Mouse (Mus musculus) activated CD4-positive, CD25-positive, alpha-beta regulatory T cell, adult 4 months (primary cell): Measurements from ENCODE around the gene Fam171a2. TPM values are rescaled to one million over a fixed set of nuclear protein-coding genes. Genes with fewer than 3 reads are reported as not detected.
"Not testable (repeated sequence)": the region's sequence is repeated elsewhere in the genome, so short reads cannot be mapped to it uniquely, and the experiment has no call there.

Source experiments
- ATAC-seq: one replicate; pipeline ENCODE4 v1.8.0; 2017
- polyA plus RNA-seq, 2 experiments: library from polyadenylated mRNA; unstranded; fragments of 100-300 nt; shearing (Covaris generic); gene quantifications; one replicate each; pipeline ENCODE4 v1.2.1; 2017

Gene Fam171a2
- polyA plus RNA-seq, 2 experiments from 2014 or later: not detected

DNA sequence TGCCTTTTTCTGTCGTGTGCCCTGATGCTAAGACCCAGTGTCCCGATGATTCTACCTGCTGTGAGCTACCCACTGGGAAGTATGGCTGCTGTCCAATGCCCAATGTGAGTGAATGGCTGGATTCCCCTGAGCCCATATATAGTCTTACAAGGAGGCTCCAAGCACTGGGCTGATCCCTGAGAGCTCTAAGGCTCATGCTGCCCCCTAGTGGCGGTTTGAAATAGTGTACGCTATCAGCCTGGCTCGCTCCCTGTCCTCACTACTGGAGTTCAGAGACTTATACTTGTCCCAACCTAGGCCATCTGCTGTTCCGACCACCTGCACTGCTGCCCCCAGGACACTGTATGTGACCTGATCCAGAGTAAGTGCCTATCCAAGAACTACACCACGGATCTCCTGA is 13.1 kb downstream of the Fam171a2 start:
- peak; percentile 38 for ATAC-seq

GRCm38 (mm10) chr11:102433866-102434265 is 13.6 kb downstream of the Fam171a2 start:
- ATAC-seq: no peak

GRCm38 (mm10) chr11:102432896-102433295 is 14.6 kb downstream of the Fam171a2 start:
- no peak for ATAC-seq

DNA sequence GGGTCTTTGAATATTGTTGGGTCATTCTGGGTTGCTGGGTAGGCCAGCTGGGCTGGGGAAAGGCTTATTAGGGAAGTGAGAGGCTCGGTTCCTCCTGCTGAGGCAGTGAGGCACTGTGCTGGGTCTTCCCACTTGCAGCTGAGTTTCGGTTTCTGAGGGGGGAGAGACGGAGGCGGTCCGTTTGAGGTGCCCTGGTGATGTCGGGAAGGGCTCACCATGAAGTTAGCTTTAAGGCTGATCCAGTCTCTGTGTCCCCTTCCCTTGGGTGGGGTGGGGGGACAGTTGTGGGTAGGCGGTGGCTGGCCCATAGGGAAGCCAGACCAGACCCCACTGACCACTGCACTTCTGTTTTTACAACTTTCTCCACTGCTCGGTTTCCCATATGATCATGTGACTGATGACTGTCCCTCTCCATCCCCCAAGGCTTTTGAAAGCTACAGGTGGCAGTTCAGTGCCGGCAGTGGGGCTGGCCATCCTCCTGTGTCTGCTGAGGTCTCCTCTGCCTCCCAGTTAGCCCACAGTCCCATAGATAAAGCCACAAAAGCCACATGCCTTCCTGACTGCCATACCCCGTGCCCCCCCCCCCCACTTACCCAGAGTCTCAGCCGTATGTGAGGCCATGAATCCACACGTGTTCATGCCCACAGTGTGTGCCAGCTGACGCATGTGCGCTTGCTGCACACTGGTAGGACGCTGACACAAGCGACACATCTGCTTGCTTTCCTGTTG is 15.2 kb downstream of the Fam171a2 start:
- ATAC-seq: peak; percentile 26

GRCm38 (mm10) chr11:102431728-102432114 is 15.8 kb downstream of the Fam171a2 start:
- ATAC-seq: no peak

DNA sequence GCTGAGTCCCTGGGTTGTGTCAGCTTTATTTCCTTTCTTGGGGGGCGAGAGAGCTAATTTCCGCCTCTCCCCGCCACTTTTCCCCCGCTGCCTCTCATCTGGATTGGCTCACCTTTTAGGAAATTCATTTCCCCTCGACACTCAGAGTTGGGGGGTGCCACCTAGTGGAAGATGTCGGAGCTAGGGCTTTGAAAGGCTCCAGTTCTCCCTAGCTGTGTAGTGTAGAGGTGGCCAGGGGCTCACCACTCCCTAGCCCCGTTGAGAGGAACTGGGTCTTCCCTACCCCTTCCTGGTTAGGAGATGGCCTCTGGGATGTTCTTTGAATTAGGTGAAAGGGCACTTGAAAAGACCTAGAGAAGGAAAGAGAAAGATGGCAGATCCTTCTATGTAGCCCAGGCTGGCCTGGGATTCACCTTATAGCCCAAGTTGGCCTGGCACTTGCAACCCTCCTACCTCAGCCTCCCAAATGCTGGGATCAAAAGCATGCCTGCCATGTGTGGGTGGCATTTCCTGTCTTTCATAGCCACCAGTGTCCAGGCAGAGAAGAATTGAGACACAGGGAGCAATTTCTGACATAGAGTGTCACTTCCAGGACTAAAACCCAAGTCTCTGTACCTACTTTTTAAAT is 16.4 kb downstream of the Fam171a2 start:
- peak; percentile 45 for ATAC-seq

DNA sequence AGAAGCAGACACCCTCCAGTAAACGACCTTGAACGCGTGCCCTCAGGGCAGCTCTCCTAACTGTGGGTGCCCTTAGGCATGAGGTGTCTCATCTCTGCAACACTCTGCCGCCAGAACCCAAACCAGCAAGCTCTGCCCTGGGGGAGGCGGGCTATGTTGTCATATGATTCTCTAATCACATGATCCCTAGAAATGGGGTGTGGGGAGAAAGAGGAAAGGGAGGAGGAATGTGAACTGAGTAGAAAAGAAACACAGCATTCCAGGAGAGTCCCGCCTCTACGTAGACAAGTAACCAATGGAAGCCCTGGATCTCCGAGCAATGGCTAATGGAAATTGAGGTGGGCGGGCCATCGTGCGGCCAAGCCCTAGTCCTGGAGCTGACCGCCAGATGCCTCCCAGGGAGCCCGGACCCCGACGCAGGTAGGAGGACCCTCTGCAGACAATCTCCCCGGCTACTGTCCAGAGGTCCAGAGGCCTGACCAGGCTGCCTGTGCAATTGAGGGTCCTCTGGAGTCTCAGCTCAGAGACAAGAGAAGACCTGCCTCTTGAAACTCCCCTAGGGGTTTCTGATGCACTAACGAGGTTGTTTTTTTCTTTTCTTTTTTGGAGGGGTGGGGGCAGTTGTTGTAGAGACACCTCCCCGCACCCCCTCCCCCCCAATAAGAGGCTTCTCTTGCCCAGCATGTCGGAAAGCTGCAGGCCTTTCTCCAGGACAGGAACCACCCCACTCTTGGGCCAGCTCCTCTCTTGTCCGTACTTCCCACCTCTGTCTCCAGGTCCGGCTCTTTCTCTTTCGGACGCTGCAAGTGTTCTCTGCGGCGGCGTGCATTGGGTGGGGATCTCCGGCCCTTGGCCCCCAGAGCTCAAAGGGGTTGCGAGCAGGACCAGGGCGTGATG is 17.1 kb downstream of the Fam171a2 start, which contains the start of gene Grn:
Gene Grn, plus strand, starts transcription at position 195 of the 897 bp plus-strand sequence.
- ATAC-seq: peak; percentile 71

DNA sequence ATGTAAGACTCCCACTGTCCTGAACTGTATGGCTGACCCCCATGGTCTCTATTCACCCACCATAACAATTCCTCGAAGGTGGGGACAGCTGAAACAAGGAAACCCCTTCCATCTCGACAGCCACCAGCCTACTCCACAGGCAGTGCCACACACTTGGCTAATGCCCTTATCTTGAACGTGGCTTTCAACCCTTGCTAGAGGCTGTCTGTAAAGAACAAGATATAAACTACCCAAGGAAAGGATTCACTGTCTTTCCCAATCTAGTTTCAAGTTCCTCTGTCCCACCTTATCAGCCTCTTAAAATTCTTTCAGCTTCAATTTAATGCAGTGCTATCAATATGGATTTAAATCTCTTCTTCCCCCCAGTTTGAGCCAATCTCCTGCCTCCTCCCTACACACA is 17.9 kb downstream of the Fam171a2 start:
- no peak for ATAC-seq

- no peak for ATAC-seq
Measured at GRCm38 (mm10) chr11:102428981-102429540, 18.4 kb downstream of the Fam171a2 start.

DNA sequence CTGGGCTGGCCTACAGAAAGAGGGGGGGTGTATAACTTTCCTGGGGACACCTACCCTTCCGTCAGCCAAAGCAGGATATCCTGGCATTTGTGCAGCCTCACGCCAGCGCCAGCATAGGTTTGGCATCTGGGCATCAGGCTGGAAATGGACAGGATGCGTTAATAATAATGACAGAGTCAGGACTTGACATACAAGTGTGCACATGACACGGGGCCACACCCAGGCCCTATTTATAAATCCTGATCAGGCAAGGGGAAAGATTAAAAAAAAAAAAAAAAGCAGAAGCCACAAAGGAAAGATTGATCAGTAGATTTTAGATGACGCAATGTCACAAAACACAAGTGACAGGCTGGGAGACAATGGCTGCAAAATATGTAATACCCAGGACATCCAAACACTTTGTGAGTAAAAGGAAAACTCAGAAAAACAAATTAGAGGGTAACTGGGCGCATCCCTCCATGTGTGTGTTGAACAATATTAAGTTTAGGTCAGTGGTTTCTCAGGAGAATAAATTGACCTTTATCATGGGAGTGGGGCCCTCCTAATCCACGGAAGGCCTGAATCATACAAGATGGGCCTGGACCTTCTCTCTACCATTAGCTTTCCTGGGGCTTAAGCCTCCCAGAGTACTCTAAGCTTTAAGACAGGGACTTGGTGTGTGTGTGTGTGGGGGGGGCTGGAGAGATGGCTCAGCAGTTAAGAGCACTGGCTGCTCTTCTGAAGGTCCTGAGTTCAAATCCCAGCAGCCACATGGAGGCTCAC is 21.7 kb downstream of the Fam171a2 start:
- ATAC-seq: no peak

DNA sequence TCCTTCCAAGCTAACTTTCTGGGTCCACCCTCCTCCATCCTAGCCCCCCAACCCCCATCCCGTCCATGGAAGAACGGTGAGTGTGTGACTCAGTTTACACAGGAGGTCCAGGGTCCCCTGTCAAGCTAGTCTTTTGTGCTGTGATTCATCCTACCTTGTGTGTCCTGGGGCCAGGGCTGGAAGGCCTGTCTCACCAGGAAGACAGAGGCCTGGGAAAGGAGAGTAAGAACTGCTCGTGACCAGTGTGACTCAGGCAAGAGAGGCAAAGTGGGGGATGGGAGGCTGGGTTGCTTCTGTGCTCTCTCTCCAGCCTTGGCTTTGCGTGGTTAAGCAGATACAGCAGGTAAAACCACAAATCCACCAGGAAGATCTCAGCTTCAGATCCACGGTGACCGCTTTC is 22.8 kb downstream of the Fam171a2 start:
- no peak for ATAC-seq

DNA sequence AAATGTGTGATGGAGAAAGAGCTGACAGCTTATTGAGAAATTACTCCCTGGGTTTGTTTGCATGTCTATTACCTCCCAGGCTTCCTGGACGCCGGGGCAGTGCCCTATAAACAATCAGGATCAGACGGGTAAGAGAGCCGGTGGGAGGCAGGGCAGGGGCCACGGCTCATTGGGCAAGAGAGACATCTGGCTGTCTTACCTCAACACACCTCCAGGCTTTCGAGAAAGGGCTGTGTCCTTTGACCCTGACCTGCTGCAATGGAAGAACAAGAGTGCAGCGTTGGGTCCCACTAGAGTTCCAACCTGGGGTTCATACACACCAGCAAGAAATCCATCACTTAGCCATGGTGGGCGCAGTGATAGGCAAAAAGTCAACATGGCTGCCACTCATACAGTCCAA is 25.9 kb downstream of the Fam171a2 start:
- ATAC-seq: no peak

DNA sequence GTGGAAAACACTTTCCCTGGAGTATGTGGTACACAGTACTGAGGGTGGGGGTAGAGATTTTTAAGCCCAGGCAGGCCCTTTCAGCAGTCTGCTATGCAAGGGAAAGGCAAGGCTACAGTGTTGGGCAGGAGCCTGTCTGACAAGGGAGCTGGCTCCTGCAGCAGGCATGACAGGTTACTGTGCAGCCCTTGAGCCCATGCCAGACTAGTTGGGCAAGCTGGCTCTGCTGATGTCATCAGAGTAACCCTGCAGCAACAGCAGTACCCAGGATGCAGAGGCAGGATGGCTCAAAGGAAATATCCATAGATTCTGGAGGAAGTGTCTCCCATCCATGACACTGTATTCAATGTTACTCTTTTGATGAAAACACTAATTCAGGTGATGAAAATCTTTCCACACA is 28.6 kb downstream of the Fam171a2 start:
- no peak for ATAC-seq

DNA sequence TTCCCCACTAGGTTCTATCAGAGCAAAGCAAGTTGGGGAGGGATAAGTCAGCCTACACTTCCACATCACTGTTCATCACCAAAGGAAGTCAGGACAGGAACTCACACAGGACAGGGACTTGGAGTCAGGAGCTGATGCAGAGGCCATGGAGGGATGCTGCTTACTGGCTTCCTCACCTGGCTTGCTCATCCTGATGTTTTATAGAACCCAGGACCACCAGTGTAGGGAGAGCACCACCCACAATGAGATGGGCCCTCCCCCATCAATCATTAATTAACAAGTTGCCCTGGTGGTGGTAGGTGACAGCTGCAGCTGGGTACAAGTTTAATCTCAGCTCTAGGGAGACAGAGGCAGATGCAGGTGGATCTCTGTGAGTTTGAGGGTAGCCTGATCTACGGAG is 30.3 kb downstream of the Fam171a2 start:
- ATAC-seq: no peak

DNA sequence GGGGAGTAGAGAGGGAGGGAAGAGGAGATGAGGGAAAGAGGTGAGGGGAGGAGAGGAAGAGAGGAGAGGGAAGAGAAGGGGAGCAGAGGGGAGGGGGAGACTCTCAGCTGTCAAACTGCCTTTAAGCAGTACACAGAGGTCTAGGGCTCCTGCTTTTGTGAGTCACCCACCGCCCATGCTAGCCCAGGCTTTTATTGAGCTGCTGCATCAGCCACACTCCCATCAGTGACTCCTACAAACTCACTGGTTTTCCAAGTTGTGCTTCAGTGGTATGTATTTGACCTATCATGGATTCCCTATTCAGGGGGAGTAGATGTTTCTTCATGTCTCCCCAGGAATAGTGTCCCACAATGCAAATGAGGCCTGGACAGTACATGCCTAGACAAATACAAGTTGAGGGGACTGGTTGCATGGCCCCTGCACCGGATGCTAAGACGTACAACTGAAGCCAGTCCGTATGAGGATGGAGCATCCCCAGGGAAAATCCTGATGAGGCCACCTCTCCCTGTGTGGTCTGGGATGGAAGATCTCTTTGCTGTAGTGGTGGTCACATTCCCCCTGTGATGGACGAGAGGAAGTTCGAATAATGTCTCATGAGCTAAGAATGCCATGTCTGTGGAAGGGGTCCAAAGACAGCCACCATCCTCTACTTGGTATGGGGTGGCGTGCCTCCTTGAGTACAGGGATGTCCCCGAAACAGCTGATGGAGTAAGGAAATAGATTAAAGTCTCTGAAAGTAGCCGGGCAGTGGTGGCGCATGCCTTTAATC is 32.3 kb downstream of the Fam171a2 start:
- no peak for ATAC-seq

DNA sequence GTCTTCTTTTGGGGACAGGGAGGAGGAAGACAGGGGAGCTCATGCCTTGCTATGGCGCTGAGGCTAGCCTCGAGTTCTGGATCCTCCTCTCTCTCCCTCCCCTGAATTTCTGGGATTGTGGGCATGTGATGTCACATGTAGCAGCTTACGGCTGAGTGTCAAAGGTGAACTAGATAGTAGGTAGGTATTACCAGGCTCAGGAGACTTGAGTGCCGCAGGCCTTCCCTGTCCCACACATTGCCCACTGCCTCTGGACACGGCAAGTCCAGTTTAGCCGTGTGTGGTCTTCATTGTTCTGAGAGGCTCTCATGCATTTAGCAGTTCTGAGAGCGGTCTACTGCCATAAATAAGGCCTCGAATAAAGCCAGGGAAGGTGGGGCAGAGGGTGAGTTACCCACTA is 34.4 kb downstream of the Fam171a2 start:
- no peak for ATAC-seq

DNA sequence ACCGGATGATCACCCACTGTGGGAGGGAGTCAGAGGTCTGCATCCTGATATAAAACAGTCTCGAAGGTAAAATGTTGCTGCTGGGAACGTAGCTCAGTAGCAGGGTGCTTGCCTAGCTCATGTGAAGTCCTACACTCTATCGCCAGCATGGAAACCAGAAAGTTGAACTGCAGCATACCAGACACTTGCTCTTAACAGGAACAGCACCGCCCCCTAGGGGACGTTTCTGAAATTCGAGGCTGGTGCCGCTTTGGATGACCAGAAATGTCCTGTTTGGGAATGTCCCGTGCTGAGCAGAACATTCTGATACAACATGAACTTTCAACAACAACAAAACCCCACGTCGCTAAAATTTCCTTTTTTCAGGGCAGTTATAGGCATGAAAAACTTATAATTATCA is 35.8 kb downstream of the Fam171a2 start:
- ATAC-seq: no peak

DNA sequence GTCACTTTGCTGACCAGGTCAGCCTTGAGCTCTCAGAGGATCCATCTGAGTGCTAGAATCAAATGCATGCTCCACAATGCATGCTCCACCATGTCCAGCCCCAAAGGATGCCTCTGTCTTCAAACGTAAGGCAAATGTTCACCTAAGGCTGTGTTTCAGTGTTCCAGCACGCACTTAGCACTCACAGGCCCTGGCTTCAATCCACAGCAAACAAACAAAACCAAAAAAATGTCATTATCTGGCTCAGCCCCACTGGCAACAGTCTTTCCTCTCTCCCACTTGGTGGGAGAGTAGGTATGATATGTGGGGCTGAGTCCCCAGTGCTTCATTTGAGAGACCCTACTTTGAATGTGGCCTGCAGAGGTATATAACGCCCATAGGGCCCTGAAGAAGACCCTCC is 36.4 kb downstream of the Fam171a2 start:
- ATAC-seq: no peak

GRCm38 (mm10) chr11:102410345-102410744 is 37.1 kb downstream of the Fam171a2 start:
- ATAC-seq: not testable (repeated sequence)

DNA sequence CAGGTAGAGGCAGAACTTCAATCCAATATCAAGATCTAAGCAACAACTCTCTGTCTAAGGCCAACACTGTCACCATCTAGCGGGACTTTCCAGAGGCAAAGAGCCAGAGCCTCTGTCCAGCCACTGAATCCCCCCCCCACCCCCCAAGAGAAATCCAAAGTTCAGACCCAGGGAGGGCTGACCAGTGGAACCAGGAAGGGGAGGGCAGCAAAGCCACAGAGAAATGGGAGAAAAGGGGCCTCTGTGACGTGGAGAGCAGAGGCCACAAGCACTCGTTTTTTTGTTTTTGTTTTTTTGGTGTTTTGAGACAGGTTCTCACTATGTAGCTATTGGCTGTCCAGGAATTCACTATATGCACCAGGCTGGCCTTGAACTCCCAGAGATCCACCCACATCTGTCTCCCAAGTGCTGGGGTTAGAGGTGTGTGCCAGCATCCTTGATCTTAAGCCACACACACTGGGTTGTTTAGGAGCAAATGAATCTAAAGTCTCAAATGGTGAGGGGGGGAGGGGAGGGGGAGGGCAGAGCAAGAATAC is 37.6 kb downstream of the Fam171a2 start:
- ATAC-seq: no peak
